Mouse (Mus musculus) left cerebral cortex, adult 8-10 months (tissue): ENCODE measurements around the gene Abcb1a. TPM values are rescaled to one million over a fixed set of nuclear protein-coding genes. Genes with fewer than 3 reads are reported as not detected.

Source experiments
- DNase-seq, 2 experiments: peaks; one replicate each; pipeline ENCODE4 v3.0.0; 2022; ENCODE audit warnings: low spot score in 2 of 2
- total RNA-seq, 4 experiments: library from RNA; stranded (reverse); gene quantifications; 2 replicates each; pipeline ENCODE4 v1.2.4; 2022

Abcb1a gene
- 10 to 100 TPM; 20.3 to 21.4 (median 20.8) TPM for total RNA-seq

DNA sequence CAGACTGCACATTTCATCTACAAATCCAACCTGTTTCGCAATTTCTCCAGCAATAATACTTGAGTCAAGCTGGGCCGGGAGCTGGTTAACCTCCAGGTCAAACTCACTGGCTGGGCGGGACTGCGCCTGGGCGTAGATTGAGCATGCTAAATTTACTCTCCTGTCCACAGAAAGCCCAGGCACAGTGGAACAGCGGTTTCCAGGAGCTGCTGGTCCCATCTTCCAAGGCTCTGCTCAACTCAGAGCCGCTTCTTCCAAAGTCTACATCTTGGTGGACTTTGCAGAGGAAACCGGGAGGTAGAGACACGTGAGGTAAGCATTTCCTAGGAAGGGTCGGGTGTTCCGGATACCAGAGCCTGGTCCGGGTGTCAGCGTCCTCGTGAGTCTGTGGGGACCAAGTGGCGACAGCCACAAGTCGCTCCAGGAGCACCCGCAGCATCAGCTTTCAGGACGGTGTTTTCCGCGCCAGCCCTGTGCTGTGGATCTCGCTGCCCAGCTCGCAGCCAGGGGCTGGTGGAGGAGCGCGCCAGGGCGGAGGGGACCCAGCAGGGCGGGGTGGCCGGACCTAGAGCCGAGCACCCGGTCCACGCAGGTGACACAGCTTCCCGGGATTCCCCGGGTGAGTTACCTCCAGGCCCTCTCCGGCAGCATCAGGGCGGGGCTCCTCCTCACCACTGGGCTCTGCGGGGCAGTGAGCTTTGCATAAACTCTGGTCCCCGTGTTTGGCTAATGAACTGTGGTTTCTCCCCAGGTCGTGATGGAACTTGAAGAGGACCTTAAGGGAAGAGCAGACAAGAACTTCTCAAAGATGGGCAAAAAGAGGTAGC, at the start of gene Abcb1a:
Gene Abcb1a (plus strand): TSS at position 167 of the 827 bp plus-strand sequence.
- peak; percentile 1 to 5 for DNase-seq

DNA sequence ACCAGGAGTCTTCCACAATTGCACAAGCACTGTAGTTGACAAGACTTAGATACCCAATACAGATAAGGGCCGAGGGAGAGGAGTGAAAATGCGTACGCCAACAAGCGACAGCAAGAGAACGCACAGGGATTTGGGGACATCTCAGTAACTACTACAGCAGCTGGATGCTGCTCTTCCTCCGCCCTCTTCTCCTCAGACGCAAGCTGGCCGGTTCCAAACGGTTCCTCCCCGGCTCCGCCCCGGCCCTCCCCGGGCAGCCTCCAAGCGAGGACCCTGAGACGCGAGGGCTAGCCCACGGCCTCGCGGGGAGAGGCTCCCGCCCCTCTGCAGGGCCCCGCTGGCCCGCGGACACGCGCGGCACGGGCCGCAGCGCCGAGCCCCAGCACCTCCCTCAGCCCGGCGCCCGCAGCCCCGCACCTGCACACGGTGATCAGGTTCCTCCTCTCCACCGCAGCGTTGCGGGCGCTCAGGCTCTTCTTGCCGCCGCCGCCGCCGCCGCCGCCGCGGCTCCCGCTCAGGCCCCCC, 37.7 kb upstream of the Abcb1a start:
- DNase-seq = peak; percentile 51 to 70

GRCm38 (mm10) chr5:8622596-8623231, 37.2 kb upstream of the Abcb1a start, which contains the start of gene Rundc3b:
TSS of gene Rundc3b (minus strand) at chr5:8622952.
- DNase-seq = peak; percentile 64 to 95

DNA sequence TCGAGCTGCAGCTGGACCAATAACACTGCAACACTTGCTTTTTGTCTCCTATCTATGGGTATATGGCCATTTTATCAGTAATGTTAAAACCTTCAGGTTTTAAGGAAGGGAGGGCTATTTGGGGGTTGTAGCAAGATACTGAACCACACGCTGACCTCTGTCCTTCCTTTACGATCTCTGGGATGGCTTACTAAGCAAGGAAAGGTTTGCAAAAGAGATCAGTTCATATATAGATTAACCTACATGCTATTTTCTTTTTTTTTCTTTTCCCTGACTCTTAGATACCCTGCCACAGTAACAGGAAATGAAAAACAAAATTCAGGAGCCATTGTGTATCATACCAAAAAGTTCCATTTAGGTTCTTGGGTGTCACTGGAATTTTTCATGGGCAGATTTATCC, 27.0 kb upstream of the Abcb1a start:
- no peak for DNase-seq

DNA sequence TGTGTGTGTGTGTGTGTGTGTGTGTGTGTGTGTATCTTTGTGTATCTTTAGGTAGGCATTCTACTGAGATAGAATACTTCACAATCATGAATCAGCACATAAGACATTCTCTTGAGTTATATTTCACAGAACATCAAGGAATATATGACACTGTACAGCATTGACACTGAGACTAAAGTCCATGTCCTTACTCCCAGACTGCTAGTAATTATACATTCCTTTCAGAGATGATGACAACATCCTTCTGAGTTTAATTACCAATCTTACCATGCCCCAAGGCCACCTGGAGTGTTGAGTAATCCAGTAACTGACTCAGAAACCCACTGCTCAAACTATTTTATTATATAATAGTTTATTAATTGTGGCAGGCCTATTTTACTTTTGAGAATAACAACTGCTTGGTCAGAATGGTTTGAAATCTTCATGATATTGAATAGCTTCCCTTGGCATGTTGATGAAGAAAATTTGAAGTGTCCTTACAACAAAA, 25.3 kb upstream of the Abcb1a start:
- no peak for DNase-seq

DNA sequence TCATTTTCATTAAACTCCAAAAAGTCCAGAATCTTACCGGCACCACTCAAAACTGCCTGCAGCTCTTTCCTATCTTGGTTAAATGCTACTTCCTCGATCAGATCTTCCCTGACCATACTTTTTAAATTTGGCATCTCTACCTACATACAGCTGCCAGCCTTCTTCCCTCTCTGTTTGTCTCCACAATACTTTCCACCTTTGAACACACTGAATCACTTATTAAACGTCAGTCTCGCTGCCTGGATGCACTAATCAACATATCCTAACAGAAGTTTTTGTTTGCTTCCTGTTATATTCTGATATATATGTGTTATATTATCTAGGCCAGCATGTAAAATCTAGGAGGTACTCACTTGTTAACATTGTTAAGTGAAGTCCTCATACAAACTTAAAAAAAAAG, 11.6 kb upstream of the Abcb1a start:
- no peak for DNase-seq

- no peak for DNase-seq
These were observed 11.1 kb upstream of the Abcb1a start for GRCm38 (mm10) chr5:8648774-8649173.

GRCm38 (mm10) chr5:8652085-8652484, 7.8 kb upstream of the Abcb1a start:
- DNase-seq = no peak

DNA sequence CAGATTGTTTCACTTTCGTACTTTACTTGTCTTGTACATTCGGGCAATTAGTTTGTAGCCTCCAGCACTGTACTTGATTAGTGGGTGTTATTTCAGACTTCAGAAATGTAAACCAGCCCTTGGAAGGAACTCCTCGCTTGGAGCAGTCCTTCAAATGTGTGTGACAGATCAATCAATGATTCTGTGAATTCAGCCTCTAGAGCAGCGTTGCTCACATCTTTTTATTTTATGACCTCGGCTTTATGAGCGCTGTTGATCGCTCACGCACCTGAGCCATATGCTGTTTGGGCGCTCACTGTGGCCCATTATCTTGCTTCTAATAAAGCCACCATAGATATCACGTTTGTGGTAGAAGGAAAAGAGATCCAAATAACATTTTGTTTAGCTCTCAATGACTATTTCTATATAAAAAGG, 868 bp downstream of the Abcb1a start:
- no peak for DNase-seq

GRCm38 (mm10) chr5:8664678-8665077, 4.8 kb downstream of the Abcb1a start:
- DNase-seq = no peak

DNA sequence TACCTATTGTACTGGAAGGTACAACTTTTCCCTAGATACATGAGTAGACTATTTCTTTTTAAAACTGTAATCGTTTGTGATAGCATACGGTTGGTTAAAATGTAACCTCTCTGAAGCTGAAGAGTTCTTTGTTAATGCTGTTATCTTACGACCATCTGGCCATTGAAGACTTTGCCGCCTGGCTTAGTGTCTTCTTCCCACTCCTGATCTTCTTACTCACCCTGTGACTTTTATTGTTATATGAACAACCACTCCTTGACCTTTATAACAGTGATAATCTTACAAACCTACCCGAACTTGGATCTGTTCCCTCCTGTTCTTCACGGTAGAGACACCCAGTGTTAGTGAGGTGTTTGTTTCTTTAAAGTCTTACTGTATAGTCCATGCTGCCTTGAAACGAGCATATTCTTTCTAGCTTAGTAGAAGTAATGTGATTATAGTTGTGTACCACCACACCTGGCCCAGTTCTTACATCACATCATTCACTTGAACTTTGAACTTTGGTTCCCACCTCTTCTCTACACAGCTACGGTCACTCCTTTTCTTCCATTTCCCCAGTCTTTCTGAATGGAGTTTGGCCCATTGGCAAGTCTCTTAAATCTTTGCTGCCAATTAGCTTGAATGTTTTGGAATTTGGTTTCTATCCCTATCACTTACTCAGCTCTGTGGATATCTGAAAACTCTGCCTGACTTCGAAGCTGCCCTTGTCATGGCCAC, 8.0 kb downstream of the Abcb1a start:
- DNase-seq = no peak

GRCm38 (mm10) chr5:8669606-8670005, 9.7 kb downstream of the Abcb1a start:
- no peak for DNase-seq

GRCm38 (mm10) chr5:8675262-8675951, 15.5 kb downstream of the Abcb1a start:
- DNase-seq = no peak

GRCm38 (mm10) chr5:8675952-8676262, 16.0 kb downstream of the Abcb1a start:
- no peak for DNase-seq

DNA sequence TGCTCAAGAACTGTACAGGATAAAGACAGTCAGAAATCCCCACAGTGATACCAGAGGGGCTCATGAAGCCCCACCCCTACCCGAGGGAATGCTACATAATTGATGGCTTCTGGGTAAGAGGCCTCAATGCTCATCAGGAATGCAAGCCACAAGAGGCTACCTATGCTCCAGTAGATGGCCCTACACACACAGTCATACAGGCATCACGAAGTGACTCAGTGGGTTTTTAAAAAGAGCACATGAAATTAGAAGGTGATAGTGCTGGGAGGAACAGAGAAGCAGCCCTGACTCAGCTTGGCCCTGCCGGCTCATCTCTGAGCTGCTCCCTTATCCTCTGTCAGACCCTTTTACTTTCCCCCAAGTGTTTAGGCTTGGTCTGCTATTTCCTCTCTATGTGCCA, 21.3 kb downstream of the Abcb1a start:
- no peak for DNase-seq

- no peak for DNase-seq
These were observed 23.8 kb downstream of the Abcb1a start for GRCm38 (mm10) chr5:8683686-8684085.

DNA sequence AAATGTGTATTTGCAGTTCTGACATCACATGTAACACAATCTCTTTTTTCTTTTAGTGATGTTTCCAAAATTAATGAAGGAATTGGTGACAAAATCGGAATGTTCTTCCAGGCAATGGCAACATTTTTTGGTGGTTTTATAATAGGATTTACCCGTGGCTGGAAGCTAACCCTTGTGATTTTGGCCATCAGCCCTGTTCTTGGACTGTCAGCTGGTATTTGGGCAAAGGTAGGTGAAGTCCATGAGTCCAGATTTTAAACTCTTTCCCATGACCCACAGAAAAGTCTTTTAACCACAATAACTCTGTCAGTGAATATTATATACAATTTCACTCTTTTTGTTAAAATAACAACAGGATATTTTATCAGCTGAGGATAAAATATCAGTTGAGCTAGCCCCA, 26.2 kb downstream of the Abcb1a start:
- no peak for DNase-seq

DNA sequence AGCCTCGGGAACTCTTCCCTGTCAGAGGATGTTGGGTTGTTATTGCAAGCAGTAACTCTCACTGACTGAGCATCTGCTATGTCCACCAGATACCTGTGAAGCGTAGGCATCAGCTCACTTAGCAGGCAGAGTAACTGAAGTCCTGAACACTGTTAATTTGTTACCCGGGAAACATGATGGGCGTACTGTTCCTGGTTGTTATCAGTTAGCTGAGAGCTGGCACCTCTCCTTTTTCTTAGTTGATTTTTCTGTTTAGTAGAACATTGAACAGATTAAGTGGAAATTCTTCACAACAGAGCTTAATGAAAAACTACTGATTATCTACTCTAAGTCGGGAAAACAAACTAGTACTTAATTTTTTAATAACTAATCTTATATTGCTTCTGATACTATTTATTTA, 27.7 kb downstream of the Abcb1a start:
- no peak for DNase-seq

- DNase-seq = no peak
These were observed 56.2 kb downstream of the Abcb1a start for GRCm38 (mm10) chr5:8716061-8716460.

DNA sequence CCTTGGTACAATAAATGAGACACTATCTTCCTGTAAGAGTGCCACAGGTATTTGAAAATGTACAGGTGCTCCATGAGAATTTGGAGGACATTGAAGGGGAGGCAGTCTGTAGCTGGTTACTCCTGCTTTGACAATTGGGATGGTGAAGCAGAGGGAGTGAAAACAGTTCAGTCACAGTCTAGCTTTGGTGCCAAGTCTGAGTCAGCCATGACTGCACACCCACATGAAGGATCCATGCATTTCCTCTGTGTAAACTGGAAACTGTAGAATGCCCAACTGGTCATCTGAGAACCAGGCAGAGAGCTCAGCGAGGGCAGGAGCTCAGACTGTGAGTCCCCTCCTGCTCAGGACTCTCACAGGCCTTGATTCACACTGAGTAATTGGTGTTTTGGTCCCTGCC, 59.7 kb downstream of the Abcb1a start:
- peak in 1 of 2 experiments; percentile 6 for DNase-seq

DNA sequence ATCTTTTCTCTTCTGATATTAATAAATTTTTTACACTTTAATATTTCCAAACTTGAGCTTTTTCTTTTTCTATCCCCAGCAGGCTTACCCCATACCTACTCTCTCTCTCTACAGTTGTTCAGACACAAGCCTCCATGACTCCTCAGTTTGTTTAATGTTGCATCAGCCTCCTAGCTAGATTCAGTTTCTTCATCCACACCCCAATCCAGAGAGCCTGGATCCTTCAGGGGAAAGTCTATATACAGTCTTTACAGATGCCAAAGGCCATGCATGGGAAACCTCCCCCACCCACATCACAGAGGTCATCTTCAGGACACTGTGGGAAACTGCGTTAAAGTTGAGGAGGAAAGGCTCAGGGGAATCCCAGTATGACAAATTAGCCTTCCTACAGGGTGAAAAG, 62.3 kb downstream of the Abcb1a start:
- no peak for DNase-seq
